In genomic region chr12:21119446-21119845, GRCm38 (mm10) we compare ENCODE assay signal across 9 mouse cellular contexts.
DNase-seq lines count a peak whose midpoint lies in the region; ATAC-seq and TF ChIP-seq lines count a peak whose summit lies in the region.
"Had no signal": no experiment of that assay in that cellular context is flagged by ENCODE, and none has a peak within 500 bp of the region (broad histone marks: within the 10 kb centered on the region; RNA-seq: fewer than 3 reads in every experiment).

No protein-coding gene starts in this region.

- H3K4me2 ChIP-seq in intestine, embryonic 16.5 days (ENCODE audit: low read depth, low read length), result no peak overlapping the region
- H3K4me2 ChIP-seq in neural tube, embryonic 15.5 days, result no peak overlapping the region
- H3K4me2 ChIP-seq in liver, postnatal 0 days (ENCODE audit: low read depth, low read length), result no peak overlapping the region

- no peaks in the 10 kb centered on the region for H3K36me3 ChIP-seq in intestine, embryonic 16.5 days (ENCODE audit: control insufficient read depth, insufficient read depth, low read length)
- H3K36me3 ChIP-seq in neural tube, embryonic 15.5 days, result no peaks in the 10 kb centered on the region
- H3K36me3 ChIP-seq in liver, postnatal 0 days (replicated peaks; ENCODE audit: insufficient read depth, low read length), result no peaks in the 10 kb centered on the region

- no peaks in the 10 kb centered on the region for H3K27me3 ChIP-seq in intestine, embryonic 16.5 days (replicated peaks; ENCODE audit: control insufficient read depth, insufficient read depth, low read length)
- H3K27me3 ChIP-seq in neural tube, embryonic 15.5 days (replicated peaks), result no peaks in the 10 kb centered on the region
- H3K27me3 ChIP-seq in liver, postnatal 0 days (ENCODE audit: insufficient read depth, low read length), result no peaks in the 10 kb centered on the region

- H3K9ac ChIP-seq in intestine, embryonic 16.5 days (ENCODE audit: low read depth, low read length), result no peak overlapping the region
- no peak overlapping the region for H3K9ac ChIP-seq in neural tube, embryonic 15.5 days (replicated peaks)
- no peak overlapping the region for H3K9ac ChIP-seq in liver, postnatal 0 days (replicated peaks)

- TF ChIP-seq CTCF in lung, adult 2 months (IDR thresholded peaks at IDR 0.05; ENCODE audit: insufficient read depth, low read length), result no peak
- no peak for TF ChIP-seq CTCF in liver, postnatal 0 days (IDR thresholded peaks at IDR 0.05; ENCODE audit: low read depth)

- DNase-seq in lung, adult 2 months, result peak; percentile 9
- DNase-seq in lung, postnatal 14 days, result no peak
- DNase-seq in cerebellum, adult 9-10 months, result peak; percentile 68
- no peak for DNase-seq in liver, postnatal 0 days
- DNase-seq in thymus, postnatal 14 days, result no peak
- DNase-seq: layer of hippocampus, postnatal 36 days; spleen, adult 18-20 months had no signal

- no peaks in the 10 kb centered on the region for H3K9me3 ChIP-seq in intestine, embryonic 16.5 days (ENCODE audit: control insufficient read depth, low read length)
- no peaks in the 10 kb centered on the region for H3K9me3 ChIP-seq in neural tube, embryonic 15.5 days (replicated peaks)
- H3K9me3 ChIP-seq in liver, postnatal 0 days (ENCODE audit: low read length), result no peaks in the 10 kb centered on the region

- TF ChIP-seq EP300 in liver, postnatal 0 days (IDR thresholded peaks at IDR 0.05; ENCODE audit: low read depth), result no peak

- H3K4me3 ChIP-seq in lung, adult 2 months (replicated peaks; ENCODE audit: extremely low read depth, low read depth, low read length), result no peak overlapping the region
- H3K4me3 ChIP-seq in intestine, embryonic 16.5 days (ENCODE audit: low read length), result no peak overlapping the region
- H3K4me3 ChIP-seq in neural tube, embryonic 15.5 days (replicated peaks), result no peak overlapping the region
- H3K4me3 ChIP-seq in liver, postnatal 0 days (ENCODE audit: low read depth, low read length), result no peak overlapping the region

- H3K27ac ChIP-seq in intestine, embryonic 16.5 days (ENCODE audit: low read length), result no peak overlapping the region
- H3K27ac ChIP-seq in neural tube, embryonic 15.5 days (replicated peaks), result no peak overlapping the region
- no peak overlapping the region for H3K27ac ChIP-seq in liver, postnatal 0 days (ENCODE audit: low read depth)

- no peak for TF ChIP-seq POLR2A in lung, adult 2 months (IDR thresholded peaks at IDR 0.05; ENCODE audit: borderline replicate concordance, extremely low read depth, low read depth, low read length)

- 45% methylated on average over 3 of the region's 3 CpGs for WGBS in lung, adult 2 months
- 53% methylated on average over 3 of the region's 3 CpGs for WGBS in intestine, embryonic 16.5 days
- 65% methylated on average over 3 of the region's 3 CpGs for WGBS in neural tube, embryonic 15.5 days
- WGBS in liver, postnatal 0 days (ENCODE audit: insufficient replicate concordance), result 70% methylated on average over 3 of the region's 3 CpGs

- H3K4me1 ChIP-seq in lung, adult 2 months (ENCODE audit: control insufficient read depth, insufficient read depth, low read length), result peaks cover 18% of the 10 kb centered on the region
- peaks cover 10% of the 10 kb centered on the region for H3K4me1 ChIP-seq in intestine, embryonic 16.5 days (ENCODE audit: control insufficient read depth, insufficient read depth, low read length)
- peaks cover 14% of the 10 kb centered on the region for H3K4me1 ChIP-seq in neural tube, embryonic 15.5 days
- H3K4me1 ChIP-seq in liver, postnatal 0 days (ENCODE audit: insufficient read depth), result no peaks in the 10 kb centered on the region

- peak; percentile 58; the same call in 1 of the 2 replicates for ATAC-seq in intestine, embryonic 16.5 days
- 0 out of 2 replicates have a peak, but pooled peaks have one; percentile 63 for ATAC-seq in neural tube, embryonic 15.5 days (ENCODE audit: low FRiP score)
- no peak for ATAC-seq in liver, postnatal 0 days

Comparison
In these comparisons a context has a peak if more than half of its experiments do, and no peak if none do; other contexts are left out.
1. DNase-seq: peak in lung, adult 2 months (single experiment) and cerebellum, adult 9-10 months (single experiment); none in lung, postnatal 14 days (single experiment), liver, postnatal 0 days (single experiment) and thymus, postnatal 14 days (single experiment).